Mouse (Mus musculus) liver, adult (tissue): ENCODE data around the gene Cdk5rap3.

Experiments used
- GATA4 ChIP-seq: IDR thresholded peaks from 2 replicates; pipeline ENCODE4 v1.6.1; 2014; ENCODE audit warnings: mild to moderate bottlenecking, low read length; ENCODE audit not compliant: insufficient replicate concordance

Gene Cdk5rap3

GRCm38 (mm10) chr11:96862534-96862933 lies 53.8 kb downstream of the Cdk5rap3 start:
- no peak for TF ChIP-seq GATA4

GRCm38 (mm10) chr11:96861878-96862289 lies 54.4 kb downstream of the Cdk5rap3 start:
- TF ChIP-seq GATA4 = peak; percentile 32; the same call in 1 of the 2 replicates

GRCm38 (mm10) chr11:96861446-96861845 lies 54.9 kb downstream of the Cdk5rap3 start:
- no peak for TF ChIP-seq GATA4

- no peak for TF ChIP-seq GATA4
Measured at GRCm38 (mm10) chr11:96860564-96860963, 55.7 kb downstream of the Cdk5rap3 start.

DNA sequence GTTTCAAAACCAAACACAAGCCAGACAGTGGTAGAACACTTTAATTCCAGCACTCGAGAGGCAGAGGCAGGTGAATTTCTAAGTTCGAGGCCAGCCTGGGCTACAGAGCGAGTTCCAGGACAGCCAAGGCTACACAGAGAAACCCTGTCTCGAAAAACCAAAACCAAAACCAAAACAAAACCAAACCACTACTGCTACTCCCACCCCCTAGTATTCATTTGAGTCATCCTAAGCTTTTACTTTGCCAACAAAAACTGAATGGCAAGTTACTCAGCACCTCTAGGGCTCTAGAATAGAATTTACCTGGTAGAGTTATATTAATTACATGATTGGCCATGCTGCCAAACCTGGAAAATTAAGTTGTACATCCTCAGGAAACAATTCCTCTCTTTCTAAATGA lies 56.7 kb downstream of the Cdk5rap3 start:
- no peak for TF ChIP-seq GATA4

DNA sequence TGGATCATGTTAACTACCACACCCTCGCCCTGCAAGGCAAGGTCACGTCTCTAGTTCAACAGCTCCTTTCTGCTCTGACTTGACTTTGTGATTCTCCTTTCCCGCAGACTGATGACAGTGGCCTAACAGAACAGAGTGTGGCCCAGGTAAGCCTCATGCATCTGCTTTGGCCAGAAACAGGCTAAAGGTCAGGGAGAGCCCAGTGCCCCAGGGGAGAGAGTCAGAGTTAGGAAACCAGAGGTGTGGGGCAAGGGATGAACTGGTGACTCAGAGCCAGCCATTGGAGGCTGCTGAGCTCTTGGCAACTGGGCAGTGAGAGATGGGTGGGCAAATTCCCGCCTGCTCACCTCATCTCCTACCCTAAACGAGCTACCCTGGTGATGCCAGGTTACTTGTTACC lies 58.9 kb downstream of the Cdk5rap3 start:
- TF ChIP-seq GATA4 = no peak
